Mouse (Mus musculus): ENCODE data around the gene Dock1.

Gene Dock1

GRCm38 (mm10) chr7:134670312-134671002 is at the start of gene Dock1:
Gene Dock1, plus strand, starts transcription at chr7:134670654.
- no peak for DNase-seq (ENCODE audit: low spot score in 2 of 2)

DNA sequence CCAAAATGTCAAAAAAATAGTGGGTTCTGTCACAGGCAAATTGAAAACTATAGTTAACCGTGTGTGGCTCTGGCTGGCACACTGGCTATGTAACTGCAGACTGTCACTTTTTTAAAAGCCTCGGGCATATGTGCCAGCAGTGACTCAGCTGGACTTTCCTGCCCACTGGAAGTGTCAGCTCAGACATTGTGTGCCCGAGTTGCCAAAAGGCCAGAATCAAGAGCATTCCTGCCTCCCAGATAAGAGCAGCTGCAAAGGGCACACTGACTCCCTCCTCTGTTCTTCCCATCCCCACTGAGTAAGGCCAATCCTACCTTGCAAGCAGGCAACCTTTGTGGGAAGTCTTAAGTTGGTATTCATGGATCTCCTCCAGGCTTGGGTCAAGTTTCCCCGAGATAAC is 42.5 kb upstream of the Dock1 start:
- DNase-seq (ENCODE audit: low spot score in 2 of 2): no peak

DNA sequence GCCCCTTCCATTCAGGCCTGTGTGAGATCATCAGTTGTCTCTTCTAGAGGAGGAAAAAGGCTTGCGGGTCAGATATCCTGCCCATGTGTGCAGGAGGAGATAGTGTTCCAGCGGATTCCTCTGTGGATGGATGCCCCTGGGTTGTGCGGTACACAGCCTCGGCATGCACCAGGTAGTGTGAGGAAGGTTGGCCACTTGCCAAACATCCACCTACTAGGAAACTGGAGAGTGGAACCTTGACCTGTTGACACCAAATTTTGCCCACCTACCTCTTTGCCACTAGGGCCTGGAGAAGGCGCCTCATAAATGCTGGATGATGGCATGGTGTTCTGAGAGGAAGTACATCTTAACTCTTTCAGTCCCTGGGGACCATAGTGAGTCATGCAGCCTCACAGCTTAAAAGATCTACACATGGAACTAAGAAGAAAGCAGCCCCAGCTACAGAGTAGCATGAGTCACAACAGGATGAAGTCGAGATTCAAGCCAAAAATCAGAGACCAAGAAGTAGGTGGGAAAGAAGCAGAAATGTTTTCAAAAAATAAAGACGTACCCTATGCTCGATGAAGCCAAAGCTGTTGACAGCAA is 20.1 kb upstream of the Dock1 start:
- DNase-seq (ENCODE audit: low spot score in 2 of 2): no peak

DNA sequence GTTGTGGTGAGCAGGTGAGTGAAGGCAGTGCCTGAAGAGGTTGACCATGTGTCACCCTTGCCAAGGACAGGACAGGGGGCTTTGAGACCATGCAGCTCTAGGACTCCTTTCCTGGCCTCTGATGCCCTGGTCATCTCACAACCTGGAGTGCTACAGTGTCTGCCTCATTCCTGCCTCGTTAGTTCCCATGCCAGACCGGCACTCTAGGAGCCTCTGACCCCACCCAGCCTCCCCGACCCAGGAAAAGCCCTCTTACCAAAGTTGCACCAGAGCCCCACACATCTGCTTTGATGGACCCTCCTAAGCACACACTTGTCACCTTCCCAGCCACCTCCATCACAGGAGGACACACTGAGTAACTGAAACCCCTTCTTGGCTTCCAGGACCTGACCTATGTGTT is 19.4 kb upstream of the Dock1 start:
- DNase-seq (ENCODE audit: low spot score in 2 of 2): no peak

GRCm38 (mm10) chr7:134663241-134663640 is 7.2 kb upstream of the Dock1 start:
- no peak for DNase-seq (ENCODE audit: low spot score in 2 of 2)

DNA sequence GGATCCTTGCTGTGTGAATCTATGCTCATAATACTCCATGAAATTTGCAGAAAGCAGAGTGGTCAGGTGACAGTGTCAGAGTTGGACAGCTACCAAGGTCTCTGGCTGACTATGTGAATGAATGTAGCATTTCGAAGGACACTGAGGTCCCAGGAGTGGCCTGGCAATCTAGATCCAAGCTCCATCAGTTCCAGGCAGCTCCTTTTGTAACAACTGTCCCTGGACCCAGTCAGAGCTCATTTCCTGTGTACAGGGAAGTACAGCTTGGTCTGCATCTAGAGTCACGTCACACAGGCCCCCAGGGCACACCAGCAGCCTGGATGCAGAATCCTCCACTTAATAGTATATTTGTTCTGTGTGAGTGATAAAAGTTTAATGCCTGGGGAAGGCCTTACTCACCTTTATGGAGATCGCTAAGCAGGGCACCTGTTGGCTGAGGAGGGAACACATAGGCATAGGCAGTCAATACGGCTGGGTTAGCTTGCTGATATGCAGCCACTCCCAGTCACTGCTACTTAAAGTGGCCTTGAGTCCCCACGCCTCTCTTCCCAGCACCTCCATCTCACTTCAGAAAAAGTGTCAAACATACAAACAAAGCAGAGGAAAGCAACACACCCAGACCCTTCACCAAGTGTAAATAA is 4.7 kb upstream of the Dock1 start:
- no peak for DNase-seq (ENCODE audit: low spot score in 2 of 2)

DNA sequence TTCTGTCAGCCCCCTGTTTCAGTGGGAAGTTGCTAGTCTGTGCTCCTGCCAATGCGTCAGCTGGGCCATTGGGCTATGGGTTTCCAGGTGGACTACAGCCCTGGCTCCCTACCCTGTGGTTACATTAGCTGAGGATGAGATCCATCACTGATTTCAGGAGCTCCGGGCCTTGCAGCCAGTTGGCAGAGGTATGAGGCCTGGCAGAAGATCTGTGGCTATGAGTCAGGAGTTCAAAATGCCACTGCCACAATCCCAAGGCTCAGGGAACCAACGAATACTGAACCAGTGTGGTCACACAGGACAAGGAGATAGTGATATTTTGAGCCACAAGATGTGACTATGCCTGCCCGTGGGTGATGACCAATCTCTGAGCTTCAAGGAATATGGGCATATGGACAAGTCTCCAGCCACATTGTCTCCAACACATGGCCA is 3.2 kb upstream of the Dock1 start:
- no peak for DNase-seq (ENCODE audit: low spot score in 2 of 2)

GRCm38 (mm10) chr7:134669474-134670311 is 761 bp upstream of the Dock1 start:
- DNase-seq (ENCODE audit: low spot score in 2 of 2): no peak

DNA sequence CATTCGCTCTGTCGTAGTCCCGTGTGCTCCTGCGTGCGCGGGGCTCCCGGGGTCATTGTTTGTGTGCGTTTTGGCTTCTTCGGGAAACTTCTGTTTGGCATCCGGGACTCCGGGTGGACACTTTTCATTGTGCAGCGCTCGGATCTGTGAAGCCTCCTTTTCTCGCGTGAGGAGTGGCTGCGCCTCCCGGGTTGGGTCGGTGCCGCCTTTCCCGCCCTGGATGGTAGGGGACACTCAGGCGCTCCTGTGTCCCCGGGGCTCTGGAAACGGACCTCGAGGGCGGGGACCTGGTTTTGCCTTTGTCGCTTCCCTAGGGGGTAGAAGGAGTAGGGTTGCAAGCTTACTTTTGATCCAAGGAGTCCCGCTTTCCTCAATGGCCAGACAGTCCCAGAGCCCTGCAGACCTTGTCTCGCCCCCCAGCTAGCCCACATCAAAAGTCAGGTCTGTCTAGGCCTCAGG is 578 bp downstream of the Dock1 start:
- no peak for DNase-seq (ENCODE audit: low spot score in 2 of 2)

- no peak for DNase-seq (ENCODE audit: low spot score in 2 of 2)
Measured at GRCm38 (mm10) chr7:134671467-134671901, 1.0 kb downstream of the Dock1 start.

DNA sequence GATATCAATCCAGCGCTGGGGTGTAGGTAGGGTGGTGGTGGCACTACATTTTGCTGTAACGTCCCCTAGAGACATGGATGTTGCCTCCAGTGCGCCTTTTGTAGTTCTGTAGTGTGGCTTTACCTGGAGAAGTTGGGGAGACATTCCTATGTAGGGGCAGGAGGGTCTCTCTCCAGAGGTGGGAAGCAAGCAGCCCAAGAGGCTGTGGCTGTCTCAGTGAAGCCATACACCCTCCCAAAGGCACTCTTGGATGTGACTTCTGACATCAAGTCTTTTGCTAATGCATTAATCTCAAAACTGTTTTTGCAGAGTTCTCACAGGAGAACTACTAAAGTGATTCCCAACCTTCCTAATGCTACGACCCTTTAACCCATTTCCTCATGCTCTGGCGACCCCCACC is 2.7 kb downstream of the Dock1 start:
- DNase-seq (ENCODE audit: low spot score in 2 of 2): no peak

DNA sequence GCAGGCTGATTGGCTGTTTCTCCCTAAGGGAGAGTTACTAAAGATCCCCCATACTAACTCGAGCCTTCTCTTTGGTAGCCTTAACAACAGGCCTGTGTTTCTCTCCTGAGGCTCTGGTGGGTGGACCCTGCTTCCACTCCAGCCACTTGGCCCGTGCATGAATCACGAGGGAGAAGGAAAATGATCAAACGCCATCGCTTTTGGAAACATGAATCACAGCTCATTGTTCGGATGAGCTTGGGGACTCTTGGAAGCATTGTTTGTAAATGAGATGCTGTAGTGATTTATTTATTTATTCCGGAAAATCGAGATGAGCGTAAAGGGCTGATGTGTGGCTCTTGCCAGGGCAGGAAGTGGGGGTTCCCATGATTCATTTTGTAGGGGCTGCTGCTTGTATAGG is 3.5 kb downstream of the Dock1 start:
- DNase-seq (ENCODE audit: low spot score in 2 of 2): no peak

DNA sequence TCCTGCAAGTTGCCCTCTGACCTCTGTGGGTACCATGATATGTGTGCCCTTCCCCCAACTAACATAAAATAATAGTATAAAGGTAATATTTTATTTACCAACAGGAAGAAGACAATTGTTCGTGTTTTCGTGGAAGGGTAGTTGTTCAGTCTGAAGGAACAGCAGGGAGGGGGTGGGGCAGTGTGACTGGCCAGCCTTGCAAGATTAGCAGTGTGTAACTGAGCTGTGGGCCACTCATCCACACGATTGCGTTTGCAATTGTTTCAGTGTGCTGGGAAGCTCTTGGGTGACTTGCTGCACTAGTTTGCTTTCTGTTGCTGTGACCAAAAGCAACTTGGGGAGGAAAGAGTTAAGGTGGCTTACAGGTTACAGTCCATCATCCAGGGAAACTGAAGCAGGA is 7.4 kb downstream of the Dock1 start:
- DNase-seq (ENCODE audit: low spot score in 2 of 2): no peak

DNA sequence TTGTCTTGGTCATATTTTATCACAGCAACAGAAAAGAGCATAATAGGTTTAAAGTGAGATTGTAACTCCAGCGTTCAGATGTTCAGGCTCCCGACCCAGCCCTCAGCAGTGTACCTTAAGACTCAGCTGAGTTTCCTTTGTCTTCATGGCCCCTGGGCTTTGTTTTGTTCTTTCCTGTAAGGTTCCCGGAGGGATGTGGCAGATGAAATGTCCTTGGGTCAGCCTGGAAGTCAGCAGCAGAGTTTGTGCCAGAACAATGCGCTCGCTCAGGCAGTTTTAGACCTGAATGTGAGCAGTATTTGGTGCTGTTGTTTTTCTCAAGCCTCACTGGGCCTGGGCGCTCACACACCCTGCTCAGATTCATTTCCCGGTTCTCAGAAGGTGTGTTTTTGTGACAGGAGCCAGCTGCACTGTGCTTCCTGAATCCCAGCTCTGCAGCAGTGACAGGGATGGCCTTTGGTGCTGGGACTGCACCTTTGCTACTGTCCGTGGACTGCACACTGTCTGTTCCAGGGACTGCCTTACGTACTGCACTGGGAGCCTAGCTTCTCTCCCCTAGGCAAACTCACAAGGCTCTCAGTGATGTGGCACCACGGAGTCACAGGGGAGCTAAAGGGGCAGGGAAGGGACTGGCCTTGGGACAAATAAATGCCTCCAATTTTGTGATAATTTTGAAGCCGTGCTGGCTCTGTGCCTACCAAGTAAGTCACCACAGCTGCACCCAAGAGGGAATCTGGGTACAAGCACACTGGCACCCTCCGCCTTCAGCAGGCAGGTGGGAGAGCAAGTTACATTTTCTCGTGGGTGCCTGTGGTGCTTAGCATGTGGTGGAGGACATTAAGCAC is 9.1 kb downstream of the Dock1 start:
- DNase-seq (ENCODE audit: low spot score in 2 of 2): no peak

- DNase-seq (ENCODE audit: low spot score in 2 of 2): no peak
Measured at GRCm38 (mm10) chr7:134680161-134680560, 9.7 kb downstream of the Dock1 start.

DNA sequence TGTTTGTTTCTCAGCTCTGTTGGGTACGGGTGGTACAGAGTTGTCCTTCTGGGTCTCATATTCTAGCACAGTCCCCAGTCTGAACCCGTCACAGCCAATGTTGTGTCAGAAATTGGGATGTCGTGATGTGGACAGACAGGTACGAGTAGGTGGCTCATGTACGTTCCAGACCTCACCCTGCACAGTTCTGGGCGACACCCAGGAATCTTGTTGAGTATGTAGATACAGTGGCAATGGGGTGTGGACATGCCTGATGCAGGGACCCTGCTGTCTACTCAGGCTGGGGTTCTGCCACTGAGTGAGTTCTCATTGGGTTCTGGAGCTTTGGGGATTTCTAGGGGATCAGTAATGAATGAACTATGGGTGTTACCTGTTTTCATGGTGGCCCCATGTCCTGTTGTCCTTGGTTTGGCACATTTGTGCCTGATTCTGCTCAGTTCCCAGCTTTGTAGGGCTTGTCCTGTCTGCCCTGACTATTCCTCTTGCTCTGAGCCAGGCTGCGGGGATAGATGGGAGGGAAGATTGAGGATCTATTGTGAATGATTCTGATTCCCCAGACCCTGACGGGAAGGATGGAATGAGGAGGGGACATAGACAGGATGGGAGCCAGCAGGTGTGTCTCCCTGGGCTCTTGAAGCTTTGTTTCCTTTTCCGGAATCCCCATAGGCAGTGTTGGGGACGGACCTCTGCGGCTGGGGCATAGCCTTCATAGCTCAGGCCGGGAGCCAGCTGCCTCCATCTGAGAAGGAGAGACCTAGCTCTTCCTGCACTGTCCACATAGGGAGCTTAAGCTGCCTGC is 11.5 kb downstream of the Dock1 start:
- DNase-seq (ENCODE audit: low spot score in 2 of 2): no peak

- DNase-seq (ENCODE audit: low spot score in 2 of 2): no peak
Measured at GRCm38 (mm10) chr7:134688332-134688731, 17.9 kb downstream of the Dock1 start.

- DNase-seq (ENCODE audit: low spot score in 2 of 2): no peak
Measured at GRCm38 (mm10) chr7:134690118-134690517, 19.7 kb downstream of the Dock1 start.

- DNase-seq (ENCODE audit: low spot score in 2 of 2): no peak
Measured at GRCm38 (mm10) chr7:134690806-134691205, 20.4 kb downstream of the Dock1 start.

- DNase-seq (ENCODE audit: low spot score in 2 of 2): no peak
Measured at GRCm38 (mm10) chr7:134693325-134693724, 22.9 kb downstream of the Dock1 start.
